Mouse (Mus musculus) liver, embryonic 14.5 days (tissue): Measurements from ENCODE around the gene Fgd3.

Experiments used
- CTCF ChIP-seq: IDR thresholded peaks from 2 replicates; pipeline ENCODE4 v1.5.1; 2016; ENCODE audit warnings: antibody characterized with exemption, low read depth, control low read depth
- EP300 ChIP-seq: IDR thresholded peaks from 2 replicates; pipeline ENCODE4 v1.6.1; 2016; ENCODE audit warnings: antibody characterized with exemption, low read depth

DNA sequence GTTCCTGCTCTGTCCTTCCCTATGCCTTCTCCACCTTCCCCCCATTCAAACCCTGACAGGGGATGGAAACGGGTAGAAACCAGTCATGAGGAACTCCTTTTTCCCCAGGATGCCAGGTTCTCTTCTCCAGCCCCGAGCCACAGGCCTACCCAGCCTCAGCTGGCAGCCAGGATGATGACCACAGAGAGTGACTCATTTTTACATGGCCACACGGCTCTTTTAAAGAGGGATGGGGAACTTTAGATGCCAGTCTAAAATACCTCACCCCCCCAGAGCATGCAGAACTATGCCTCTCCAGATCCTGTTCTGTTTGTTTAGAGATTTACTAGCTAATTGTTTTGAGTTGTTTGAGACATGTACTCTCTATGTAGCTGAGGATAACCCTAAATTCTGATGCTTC, 1.3 kb upstream of the Fgd3 start:
- no peak for TF ChIP-seq CTCF
- TF ChIP-seq EP300, result no peak
